In genomic region chr9:32934436-32934835, GRCm38 (mm10) we compare ENCODE assay signal across 14 mouse cellular contexts.
"Had no signal": no experiment of that assay in that cellular context is flagged by ENCODE, and none has a peak within 500 bp of the region (broad histone marks: within the 10 kb centered on the region; RNA-seq: fewer than 3 reads in every experiment).

No protein-coding gene starts in this region.

- H3K4me2 ChIP-seq: limb, embryonic 12.5 days; liver, embryonic 13.5 days; lung, embryonic 15.5 days; midbrain, embryonic 13.5 days; neural tube, embryonic 12.5 days; stomach, embryonic 15.5 days had no signal

- ATAC-seq: liver, postnatal 0 days; midbrain, embryonic 13.5 days had no signal

- H3K4me1 ChIP-seq: liver, embryonic 13.5 days; midbrain, embryonic 13.5 days; neural tube, embryonic 12.5 days had no signal

- H3K9me3 ChIP-seq: limb, embryonic 12.5 days; liver, embryonic 13.5 days; lung, embryonic 15.5 days; midbrain, embryonic 13.5 days; neural tube, embryonic 12.5 days; stomach, embryonic 15.5 days had no signal

- H3K27ac ChIP-seq: layer of hippocampus, adult 2 months; limb, embryonic 12.5 days; liver, embryonic 13.5 days; midbrain, embryonic 13.5 days; neural tube, embryonic 12.5 days; stomach, embryonic 15.5 days had no signal

- H3K27me3 ChIP-seq: limb, embryonic 12.5 days; liver, embryonic 13.5 days; lung, embryonic 15.5 days; stomach, embryonic 15.5 days had no signal

- DNase-seq: kidney, postnatal 10 days; kidney, postnatal 4 days; liver; liver, embryonic 13.5 days; liver, postnatal 0 days; lung, postnatal 36 days; right cerebral cortex, postnatal 14 days; thymus, postnatal 4 days had no signal

- H3K36me3 ChIP-seq: limb, embryonic 12.5 days; liver, embryonic 13.5 days; lung, embryonic 15.5 days; midbrain, embryonic 13.5 days; neural tube, embryonic 12.5 days; stomach, embryonic 15.5 days had no signal

- H3K4me3 ChIP-seq: layer of hippocampus, adult 2 months; limb, embryonic 12.5 days; liver, embryonic 13.5 days; lung, embryonic 15.5 days; midbrain, embryonic 13.5 days; neural tube, embryonic 12.5 days; stomach, embryonic 15.5 days had no signal

- H3K9ac ChIP-seq: limb, embryonic 12.5 days; liver, embryonic 13.5 days; liver, postnatal 0 days; lung, embryonic 15.5 days; midbrain, embryonic 13.5 days; neural tube, embryonic 12.5 days; stomach, embryonic 15.5 days had no signal
